Mouse (Mus musculus) lung, postnatal 0 days (tissue): ENCODE data around the gene Sertad4. TPM values are rescaled to one million over a fixed set of nuclear protein-coding genes. Genes with fewer than 3 reads are reported as not detected.

Source experiments
- ATAC-seq: fragments of 200-750 bp; cut with Nextera tagmentation; 2 replicates; pipeline ENCODE4 v1.8.0; 2017; ENCODE audit warnings: moderate library complexity
- DNase-seq: peaks from one replicate; pipeline ENCODE4 v3.0.0-alpha.2; 2016; ENCODE audit warnings: low spot score
- H3K27ac ChIP-seq: fragments of 300-500 bp; sonication (generic); 2 replicates; pipeline ENCODE4 v1.5.1; 2014; ENCODE audit warnings: antibody characterized with exemption, mild to moderate bottlenecking, low read length, mixed read lengths
- H3K27me3 ChIP-seq: fragments of 300-500 bp; sonication (generic); replicated peaks from 2 replicates; pipeline ENCODE4 v1.6.1; 2014; ENCODE audit warnings: low read length, mixed read lengths; ENCODE audit not compliant: insufficient read depth
- H3K36me3 ChIP-seq: fragments of 300-500 bp; sonication (generic); 2 replicates; pipeline ENCODE4 v1.6.1; 2014; ENCODE audit warnings: low read length, mixed read lengths; ENCODE audit not compliant: insufficient read depth
- H3K4me1 ChIP-seq: fragments of 300-500 bp; sonication (generic); 2 replicates; pipeline ENCODE4 v1.6.1; 2014; ENCODE audit warnings: antibody characterized with exemption, low read depth, low read length, mixed read lengths; ENCODE audit not compliant: insufficient read depth
- H3K4me2 ChIP-seq: fragments of 300-500 bp; sonication (generic); replicated peaks from 2 replicates; pipeline ENCODE4 v1.6.1; 2014; ENCODE audit warnings: low read depth, mild to moderate bottlenecking, low read length, moderate library complexity, mixed read lengths
- H3K4me3 ChIP-seq: fragments of 300-500 bp; sonication (generic); 2 replicates; pipeline ENCODE4 v1.5.1; 2014; ENCODE audit warnings: low read depth, low read length
- H3K9ac ChIP-seq: fragments of 300-500 bp; sonication (generic); replicated peaks from 2 replicates; pipeline ENCODE4 v1.6.1; 2014; ENCODE audit warnings: low read depth, mild to moderate bottlenecking
- H3K9me3 ChIP-seq: fragments of 300-500 bp; sonication (generic); 2 replicates; pipeline ENCODE4 v1.6.1; 2016; ENCODE audit warnings: low read length, mixed read lengths
- CTCF ChIP-seq: IDR thresholded peaks from 2 replicates; pipeline ENCODE4 v1.5.1; 2016; ENCODE audit warnings: antibody characterized with exemption, mild to moderate bottlenecking
- EP300 ChIP-seq: IDR thresholded peaks from 2 replicates; pipeline ENCODE4 v1.6.1; 2016; ENCODE audit warnings: antibody characterized with exemption, mild to moderate bottlenecking, control low read depth
- WGBS: fragments of 180-500 bp; shearing (Covaris S2); extraction: QIAGEN DNeasy Blood & Tissue Kit; methylation state at CpG from one replicate; pipeline ENCODE4 v1.1.7; 2014; 5-methylcytosine and 5-hydroxymethylcytosine counted together
- polyA plus RNA-seq: library from polyadenylated mRNA; unstranded; fragments of >200 nt; fragmentation: Nextera tagmentation; extraction: Ambion mirVana; gene quantifications from 2 replicates; pipeline ENCODE4 v1.2.1, GENCODE M21; 2015

Gene Sertad4
- 3.2 and 3.4 TPM in 2 replicates for polyA plus RNA-seq

- TF ChIP-seq EP300 (no peak), CTCF (no peak)
- H3K9me3 ChIP-seq, result no peaks in the 10 kb centered on the region
- peak within 1 kb of the TSS; percentile 99 for H3K4me2 ChIP-seq
- under 1% methylated on average over 48 of the region's 75 CpGs for WGBS
- 0 out of 2 replicates have a peak, but pooled peaks cover 3% of the 10 kb centered on the region for H3K27me3 ChIP-seq
- peak within 1 kb of the TSS; percentile 32; the same call in 1 of the 2 replicates for H3K9ac ChIP-seq
- ATAC-seq (peak; percentile 68), DNase-seq (peak; percentile 82)
- no peaks in the 10 kb centered on the region for H3K36me3 ChIP-seq
- peak within 1 kb of the TSS; percentile 71 for H3K4me3 ChIP-seq
- H3K4me1 ChIP-seq, result peaks cover 7% of the 10 kb centered on the region
- H3K27ac ChIP-seq, result peak within 1 kb of the TSS; percentile 62
These were observed at the start of gene Sertad4 for GRCm38 (mm10) chr1:192855474-192856230. Sertad4 (minus strand) TSS chr1:192855756.

DNA sequence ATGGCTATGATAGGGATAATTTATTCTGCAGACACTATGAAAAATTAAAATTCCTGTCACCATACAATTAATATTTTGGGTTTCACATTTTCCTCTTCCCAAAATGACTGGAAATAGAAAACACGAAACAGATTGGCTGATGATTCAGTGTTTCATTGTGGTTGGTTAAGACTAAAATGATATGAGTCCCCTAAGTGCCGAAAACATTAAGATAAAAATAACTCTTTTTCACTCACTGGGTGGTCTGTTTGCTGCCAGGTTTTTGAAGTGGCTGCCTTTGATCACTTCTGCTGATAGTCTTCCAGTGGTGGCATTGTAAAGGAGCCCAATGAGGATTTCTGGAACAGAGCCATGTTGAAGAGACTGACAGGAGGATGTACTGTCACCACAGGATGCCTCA lies 46.0 kb upstream of the Sertad4 start:
- H3K27me3 ChIP-seq, result no peaks in the 10 kb centered on the region
- no peak overlapping the region for H3K27ac ChIP-seq
- H3K9ac ChIP-seq, result no peak overlapping the region
- H3K4me3 ChIP-seq, result no peak overlapping the region
- no peak overlapping the region for H3K4me2 ChIP-seq
- no peak for TF ChIP-seq EP300
- WGBS, result 31% methylated on average over 2 of the region's 2 CpGs
- ATAC-seq, result no peak
- no peaks in the 10 kb centered on the region for H3K9me3 ChIP-seq
- no peak for DNase-seq
- H3K4me1 ChIP-seq, result no peaks in the 10 kb centered on the region
- H3K36me3 ChIP-seq, result no peaks in the 10 kb centered on the region

- Histone ChIP-seq H3K4me3 (no peak overlapping the region), H3K27ac (no peak overlapping the region), H3K9ac (no peak overlapping the region), H3K9me3 (no peaks in the 10 kb centered on the region), H3K36me3 (no peaks in the 10 kb centered on the region), H3K27me3 (no peaks in the 10 kb centered on the region), H3K4me2 (no peak overlapping the region), H3K4me1 (no peaks in the 10 kb centered on the region)
- ATAC-seq (no peak), DNase-seq (no peak)
- TF ChIP-seq EP300 (no peak), CTCF (no peak)
- WGBS, result 36% methylated on average over 3 of the region's 3 CpGs
These were observed 45.4 kb upstream of the Sertad4 start for GRCm38 (mm10) chr1:192900913-192901312.

DNA sequence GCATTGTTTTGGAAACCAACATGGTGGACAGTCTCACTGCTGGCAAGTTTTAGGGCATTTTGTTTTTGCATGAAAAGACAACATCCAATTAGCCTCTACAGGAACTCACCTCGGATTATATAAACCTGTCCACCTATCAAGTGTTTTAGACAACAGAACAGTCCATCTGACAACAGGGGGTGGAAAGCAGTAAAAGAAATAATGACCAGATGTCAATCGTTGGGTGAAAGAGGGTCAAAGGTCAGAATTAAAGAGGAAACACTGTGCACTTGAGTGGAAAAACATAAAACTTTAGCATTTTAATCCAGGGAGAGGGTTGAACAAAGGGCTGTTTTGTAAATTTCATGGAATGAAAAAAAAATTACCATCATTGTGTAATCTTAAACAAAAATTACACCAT lies 43.2 kb upstream of the Sertad4 start:
- 50% methylated on average over 2 of the region's 2 CpGs for WGBS
- ATAC-seq, result no peak

GRCm38 (mm10) chr1:192897218-192897617 lies 41.7 kb upstream of the Sertad4 start:
- DNase-seq, result peak; percentile 71
- H3K4me2 ChIP-seq, result 0 out of 2 replicates have a peak overlapping the region, but pooled peaks have one; percentile 17
- no peaks in the 10 kb centered on the region for H3K36me3 ChIP-seq
- peak; percentile 89 for ATAC-seq
- H3K27me3 ChIP-seq, result no peaks in the 10 kb centered on the region
- WGBS, result 38% methylated on average over 10 of the region's 10 CpGs
- no peak overlapping the region for H3K27ac ChIP-seq
- no peak overlapping the region for H3K4me3 ChIP-seq
- TF ChIP-seq CTCF (peak; percentile 56), EP300 (no peak)
- H3K9ac ChIP-seq, result no peak overlapping the region
- H3K4me1 ChIP-seq, result no peaks in the 10 kb centered on the region
- H3K9me3 ChIP-seq, result no peaks in the 10 kb centered on the region

More for the DNA sequence above, 43.2 kb upstream of the Sertad4 start:
- TF ChIP-seq CTCF (no peak), EP300 (no peak)
- Histone ChIP-seq H3K9ac (no peak overlapping the region), H3K4me1 (no peaks in the 10 kb centered on the region), H3K4me3 (no peak overlapping the region), H3K9me3 (no peaks in the 10 kb centered on the region), H3K27ac (no peak overlapping the region), H3K36me3 (no peaks in the 10 kb centered on the region), H3K4me2 (no peak overlapping the region), H3K27me3 (no peaks in the 10 kb centered on the region)
- DNase-seq, result no peak

DNA sequence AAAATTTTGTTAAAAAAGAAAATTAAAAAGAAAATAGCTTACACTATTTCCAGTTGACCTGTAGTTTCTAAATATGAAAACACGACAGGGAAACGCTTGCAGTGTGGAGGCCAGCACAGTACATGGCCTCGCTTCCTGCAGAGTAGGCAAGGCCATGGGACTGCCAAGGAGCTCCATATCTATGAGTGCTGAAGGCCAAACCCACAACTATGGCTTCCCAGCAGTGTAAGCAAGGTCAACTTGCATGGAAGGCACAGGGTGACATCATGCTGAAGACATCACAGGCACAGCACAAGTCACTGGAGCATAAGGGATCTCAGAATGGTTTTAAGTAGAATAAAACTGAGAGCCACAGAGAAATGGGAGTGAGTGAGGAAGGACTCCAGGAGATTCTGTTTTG lies 40.5 kb upstream of the Sertad4 start:
- Histone ChIP-seq H3K27ac (no peak overlapping the region), H3K9ac (no peak overlapping the region), H3K9me3 (no peaks in the 10 kb centered on the region), H3K4me3 (no peak overlapping the region), H3K27me3 (no peaks in the 10 kb centered on the region), H3K4me2 (no peak overlapping the region), H3K4me1 (no peaks in the 10 kb centered on the region), H3K36me3 (no peaks in the 10 kb centered on the region)
- ATAC-seq (no peak), DNase-seq (no peak)
- WGBS, result 95% methylated on average over 3 of the region's 3 CpGs
- TF ChIP-seq CTCF (no peak), EP300 (no peak)
